Mouse (Mus musculus): ENCODE results near the gene 2300002M23Rik. TPM values are rescaled to one million over a fixed set of nuclear protein-coding genes. Genes with fewer than 3 reads are reported as not detected.

2300002M23Rik gene
- polyA plus RNA-seq, 1 experiment from 2014 or later = not detected

- H3K9me3 ChIP-seq (replicated peaks) = no peaks in the 10 kb centered on the region
- no peaks in the 10 kb centered on the region for H3K36me3 ChIP-seq
- DNase-seq (no peak), ATAC-seq (ENCODE audit: low read depth) (no peak)
- H3K27me3 ChIP-seq = no peaks in the 10 kb centered on the region
- H3K4me2 ChIP-seq = no peak overlapping the region
- WGBS (ENCODE audit: insufficient replicate concordance) = 26% methylated on average over 5 of the region's 5 CpGs
- no peak overlapping the region for H3K9ac ChIP-seq
- no peak overlapping the region for H3K27ac ChIP-seq
- no peaks in the 10 kb centered on the region for H3K4me1 ChIP-seq (replicated peaks)
- H3K4me3 ChIP-seq (replicated peaks) = no peak overlapping the region
Observed at GRCm38 (mm10) chr17:35556812-35557211, 10.4 kb upstream of the 2300002M23Rik start.

- Histone ChIP-seq H3K4me2 (no peak overlapping the region), H3K9ac (no peak overlapping the region), H3K36me3 (no peaks in the 10 kb centered on the region), H3K4me3 (replicated peaks) (no peak overlapping the region), H3K9me3 (replicated peaks) (no peaks in the 10 kb centered on the region), H3K4me1 (replicated peaks) (no peaks in the 10 kb centered on the region), H3K27ac (no peak overlapping the region), H3K27me3 (no peaks in the 10 kb centered on the region)
- ATAC-seq (ENCODE audit: low read depth) = no peak
- 63% methylated on average over 9 of the region's 9 CpGs for WGBS (ENCODE audit: insufficient replicate concordance)
- no peak for DNase-seq
Observed at GRCm38 (mm10) chr17:35557351-35557750, 9.9 kb upstream of the 2300002M23Rik start.

- 0 out of 2 replicates have a peak, but pooled peaks cover 3% of the 10 kb centered on the region for H3K27me3 ChIP-seq
- no peaks in the 10 kb centered on the region for H3K9me3 ChIP-seq (replicated peaks)
- H3K4me2 ChIP-seq = no peak overlapping the region
Observed at GRCm38 (mm10) chr17:35558216-35558615, 9.0 kb upstream of the 2300002M23Rik start.

GRCm38 (mm10) chr17:35567767-35568166 lies 517 bp downstream of the 2300002M23Rik start:
- no peaks in the 10 kb centered on the region for H3K9me3 ChIP-seq (replicated peaks)
- no peak for ATAC-seq (ENCODE audit: low read depth)
- no peak overlapping the region for H3K4me2 ChIP-seq
- DNase-seq = no peak
- no peaks in the 10 kb centered on the region for H3K36me3 ChIP-seq
- no peak overlapping the region for H3K27ac ChIP-seq
- 22% methylated on average over 9 of the region's 9 CpGs for WGBS (ENCODE audit: insufficient replicate concordance)
- H3K4me1 ChIP-seq (replicated peaks) = no peaks in the 10 kb centered on the region
- H3K27me3 ChIP-seq = peaks cover 42% of the 10 kb centered on the region
- no peak overlapping the region for H3K9ac ChIP-seq
- no peak overlapping the region for H3K4me3 ChIP-seq (replicated peaks)

More at GRCm38 (mm10) chr17:35558216-35558615, 9.0 kb upstream of the 2300002M23Rik start:
- DNase-seq (no peak), ATAC-seq (ENCODE audit: low read depth) (no peak)
- no peaks in the 10 kb centered on the region for H3K4me1 ChIP-seq (replicated peaks)
- no peak overlapping the region for H3K4me3 ChIP-seq (replicated peaks)
- WGBS (ENCODE audit: insufficient replicate concordance) = 35% methylated on average over 8 of the region's 8 CpGs
- no peak overlapping the region for H3K27ac ChIP-seq
- no peak overlapping the region for H3K9ac ChIP-seq
- no peaks in the 10 kb centered on the region for H3K36me3 ChIP-seq

- ATAC-seq (ENCODE audit: low read depth) (no peak), DNase-seq (no peak)
- Histone ChIP-seq H3K9me3 (replicated peaks) (no peaks in the 10 kb centered on the region), H3K27ac (no peak overlapping the region), H3K27me3 (peaks cover 42% of the 10 kb centered on the region), H3K4me3 (replicated peaks) (no peak overlapping the region), H3K9ac (no peak overlapping the region), H3K4me1 (replicated peaks) (no peaks in the 10 kb centered on the region), H3K4me2 (no peak overlapping the region), H3K36me3 (no peaks in the 10 kb centered on the region)
- WGBS (ENCODE audit: insufficient replicate concordance) = 3% methylated on average over 28 of the region's 28 CpGs
Observed at GRCm38 (mm10) chr17:35569091-35569944, 2.1 kb downstream of the 2300002M23Rik start.

- Histone ChIP-seq H3K4me3 (replicated peaks) (no peak overlapping the region), H3K4me1 (replicated peaks) (no peaks in the 10 kb centered on the region), H3K27ac (no peak overlapping the region), H3K9me3 (replicated peaks) (no peaks in the 10 kb centered on the region), H3K27me3 (peaks cover 50% of the 10 kb centered on the region), H3K4me2 (no peak overlapping the region), H3K9ac (no peak overlapping the region), H3K36me3 (no peaks in the 10 kb centered on the region)
- DNase-seq (no peak), ATAC-seq (ENCODE audit: low read depth) (no peak)
- 68% methylated on average over 14 of the region's 14 CpGs for WGBS (ENCODE audit: insufficient replicate concordance)
Observed at GRCm38 (mm10) chr17:35570836-35571235, 3.6 kb downstream of the 2300002M23Rik start.

GRCm38 (mm10) chr17:35571477-35571876 lies 4.2 kb downstream of the 2300002M23Rik start:
- Histone ChIP-seq H3K4me2 (no peak overlapping the region), H3K4me1 (replicated peaks) (no peaks in the 10 kb centered on the region), H3K36me3 (no peaks in the 10 kb centered on the region), H3K27ac (no peak overlapping the region), H3K4me3 (replicated peaks) (no peak overlapping the region), H3K27me3 (peaks cover 54% of the 10 kb centered on the region), H3K9me3 (replicated peaks) (no peaks in the 10 kb centered on the region), H3K9ac (no peak overlapping the region)
- ATAC-seq (ENCODE audit: low read depth) (no peak), DNase-seq (no peak)
- 71% methylated on average over 7 of the region's 7 CpGs for WGBS (ENCODE audit: insufficient replicate concordance)

GRCm38 (mm10) chr17:35578211-35578610 lies 11.0 kb downstream of the 2300002M23Rik start:
- H3K27ac ChIP-seq = no peak overlapping the region
- WGBS (ENCODE audit: insufficient replicate concordance) = 19% methylated on average over 6 of the region's 6 CpGs
- 0 out of 2 replicates have a peak, but pooled peaks cover 3% of the 10 kb centered on the region for H3K9me3 ChIP-seq (replicated peaks)
- peaks cover 15% of the 10 kb centered on the region for H3K27me3 ChIP-seq
- no peak overlapping the region for H3K4me3 ChIP-seq (replicated peaks)
- DNase-seq = peak; percentile 60
- no peaks in the 10 kb centered on the region for H3K4me1 ChIP-seq (replicated peaks)
- H3K4me2 ChIP-seq = no peak overlapping the region
- ATAC-seq (ENCODE audit: low read depth) = no peak
- H3K36me3 ChIP-seq = no peaks in the 10 kb centered on the region
- H3K9ac ChIP-seq = no peak overlapping the region

- Histone ChIP-seq H3K4me3 (replicated peaks) (no peak overlapping the region), H3K4me1 (replicated peaks) (no peaks in the 10 kb centered on the region), H3K27ac (no peak overlapping the region), H3K9ac (no peak overlapping the region), H3K9me3 (replicated peaks) (0 out of 2 replicates have a peak, but pooled peaks cover 3% of the 10 kb centered on the region), H3K27me3 (0 out of 2 replicates have a peak, but pooled peaks cover 3% of the 10 kb centered on the region), H3K4me2 (no peak overlapping the region), H3K36me3 (no peaks in the 10 kb centered on the region)
- ATAC-seq (ENCODE audit: low read depth) = no peak
- DNase-seq = no peak
- WGBS (ENCODE audit: insufficient replicate concordance) = 76% methylated on average over 1 of the region's 1 CpGs
Observed at GRCm38 (mm10) chr17:35582900-35583299, 15.7 kb downstream of the 2300002M23Rik start.

GRCm38 (mm10) chr17:35584330-35584937 lies 17.2 kb downstream of the 2300002M23Rik start:
- H3K4me3 ChIP-seq (replicated peaks) = no peak overlapping the region
- H3K9ac ChIP-seq = no peak overlapping the region
- H3K27me3 ChIP-seq = 0 out of 2 replicates have a peak, but pooled peaks cover 3% of the 10 kb centered on the region
- 14% methylated on average over 16 of the region's 16 CpGs for WGBS (ENCODE audit: insufficient replicate concordance)
- no peak for DNase-seq
- no peak overlapping the region for H3K27ac ChIP-seq
- no peak overlapping the region for H3K4me2 ChIP-seq
- H3K36me3 ChIP-seq = no peaks in the 10 kb centered on the region
- no peaks in the 10 kb centered on the region for H3K4me1 ChIP-seq (replicated peaks)
- no peak for ATAC-seq (ENCODE audit: low read depth)
- H3K9me3 ChIP-seq (replicated peaks) = 0 out of 2 replicates have a peak, but pooled peaks cover 3% of the 10 kb centered on the region

GRCm38 (mm10) chr17:35587291-35587690 lies 20.0 kb downstream of the 2300002M23Rik start:
- Histone ChIP-seq H3K27ac (no peak overlapping the region), H3K4me3 (replicated peaks) (no peak overlapping the region), H3K4me1 (replicated peaks) (no peaks in the 10 kb centered on the region), H3K9me3 (replicated peaks) (0 out of 2 replicates have a peak, but pooled peaks cover 3% of the 10 kb centered on the region), H3K9ac (no peak overlapping the region), H3K4me2 (no peak overlapping the region), H3K27me3 (0 out of 2 replicates have a peak, but pooled peaks cover 3% of the 10 kb centered on the region), H3K36me3 (no peaks in the 10 kb centered on the region)
- 46% methylated on average over 1 of the region's 1 CpGs for whole genome bisulfite sequencing (ENCODE audit: insufficient replicate concordance)
- no peak for ATAC-seq (ENCODE audit: low read depth)
- DNase-seq = no peak

All from liver, embryonic 13.5 days (tissue).